Mouse (Mus musculus) 3134 (cell line): Measurements from ENCODE around the gene Vamp3.

Experiments used
- DNase-seq: peaks from one replicate; pipeline ENCODE4 v3.0.0-alpha.2; 2011; ENCODE audit warnings: low spot score; ENCODE audit not compliant: insufficient read length; ENCODE audit errors: extremely low read depth

Gene Vamp3

GRCm38 (mm10) chr4:151057347-151058321 lies at the start of gene Vamp3:
Gene Vamp3 (minus strand): TSS chr4:151057963.
- peak; percentile 98 for DNase-seq

- DNase-seq = no peak
Measured at GRCm38 (mm10) chr4:151106468-151106867, 48.7 kb upstream of the Vamp3 start.

DNA sequence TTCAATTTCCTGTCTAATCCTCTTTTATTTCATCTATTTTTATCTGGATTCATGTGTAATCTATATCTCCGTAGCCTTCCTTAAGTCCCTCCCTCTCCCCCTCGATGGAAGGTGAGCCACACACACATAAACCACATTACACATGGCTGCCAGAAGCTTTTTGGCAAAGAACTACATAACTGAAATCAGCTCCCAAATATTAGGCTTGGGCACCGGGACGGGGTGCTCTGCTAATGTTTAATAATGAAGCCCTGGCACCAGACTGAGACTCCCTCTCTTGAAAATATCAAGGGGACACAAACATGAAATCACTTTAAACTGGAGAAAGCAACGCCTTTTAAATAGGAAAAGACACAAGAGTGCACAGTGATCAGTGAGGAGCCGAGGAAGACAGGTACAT lies 48.1 kb upstream of the Vamp3 start:
- DNase-seq = no peak

DNA sequence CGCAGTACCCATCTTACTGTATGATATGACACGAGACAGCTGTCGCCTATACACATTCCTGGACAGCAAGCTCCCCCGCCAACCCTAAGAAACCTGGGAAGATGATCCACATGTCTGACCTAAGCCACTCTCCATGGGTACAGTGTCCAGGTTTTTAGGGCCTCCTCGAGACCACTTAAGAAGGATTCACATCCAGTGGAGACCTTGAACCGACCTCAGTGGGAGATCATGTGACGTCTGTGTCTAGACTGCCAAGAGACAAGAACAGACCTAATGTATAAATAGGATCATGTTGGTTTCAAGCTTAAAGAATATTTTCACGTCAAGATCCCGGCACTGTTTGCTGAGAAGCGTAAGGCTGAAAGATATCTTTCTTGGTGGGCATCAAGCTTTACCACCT lies 46.4 kb upstream of the Vamp3 start:
- DNase-seq = no peak

GRCm38 (mm10) chr4:151103646-151104045 lies 45.9 kb upstream of the Vamp3 start:
- DNase-seq = no peak

GRCm38 (mm10) chr4:151097104-151097438 lies 39.3 kb upstream of the Vamp3 start:
- DNase-seq = no peak

- no peak for DNase-seq
Measured at GRCm38 (mm10) chr4:151096334-151097103, 38.8 kb upstream of the Vamp3 start.

- no peak for DNase-seq
Measured at GRCm38 (mm10) chr4:151095207-151095606, 37.4 kb upstream of the Vamp3 start.

- DNase-seq = no peak
Measured at GRCm38 (mm10) chr4:151089270-151089669, 31.5 kb upstream of the Vamp3 start, which contains the start of gene Gm13090. Gene Gm13090 (plus strand): TSS chr4:151089570.

DNA sequence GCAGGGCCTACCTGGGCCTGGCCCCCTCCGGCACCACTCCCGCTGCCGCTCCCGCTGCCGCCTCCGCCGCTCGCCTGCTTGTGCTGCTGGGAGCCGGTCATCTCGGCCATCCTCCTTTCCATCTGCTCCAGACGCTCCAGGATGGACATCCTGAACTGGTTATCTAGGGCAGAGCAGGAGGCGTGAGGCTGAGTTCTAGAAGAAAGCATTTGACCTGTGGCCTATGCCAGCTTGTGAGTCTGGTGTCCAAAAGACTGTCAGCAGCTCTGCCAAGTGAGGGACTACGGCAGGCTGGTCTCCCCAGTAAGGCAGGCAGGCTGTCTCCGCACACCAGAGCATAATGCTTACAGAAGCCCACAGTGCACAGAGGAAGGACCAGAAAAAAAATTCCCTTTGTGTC lies 31.1 kb upstream of the Vamp3 start:
- no peak for DNase-seq

DNA sequence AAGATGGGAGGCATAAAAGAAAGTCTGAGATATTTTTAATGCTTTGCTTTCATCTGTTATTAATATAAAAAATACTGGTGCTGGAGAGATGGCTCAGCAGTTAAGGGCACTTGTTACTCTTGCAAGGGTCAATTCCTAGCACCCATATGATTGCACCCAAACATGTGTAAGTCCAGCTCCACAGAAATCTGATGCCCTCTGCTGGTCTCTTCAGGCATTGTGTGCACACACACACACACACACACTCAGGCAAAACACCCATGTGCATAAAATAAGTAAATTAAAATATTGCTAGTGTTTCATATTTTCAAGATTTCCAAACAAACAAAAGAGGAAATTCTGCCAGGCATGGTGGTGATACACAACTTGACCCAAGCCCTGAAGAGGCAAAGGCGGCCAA lies 29.6 kb upstream of the Vamp3 start:
- no peak for DNase-seq

GRCm38 (mm10) chr4:151083027-151083426 lies 25.3 kb upstream of the Vamp3 start:
- peak; percentile 39 for DNase-seq

DNA sequence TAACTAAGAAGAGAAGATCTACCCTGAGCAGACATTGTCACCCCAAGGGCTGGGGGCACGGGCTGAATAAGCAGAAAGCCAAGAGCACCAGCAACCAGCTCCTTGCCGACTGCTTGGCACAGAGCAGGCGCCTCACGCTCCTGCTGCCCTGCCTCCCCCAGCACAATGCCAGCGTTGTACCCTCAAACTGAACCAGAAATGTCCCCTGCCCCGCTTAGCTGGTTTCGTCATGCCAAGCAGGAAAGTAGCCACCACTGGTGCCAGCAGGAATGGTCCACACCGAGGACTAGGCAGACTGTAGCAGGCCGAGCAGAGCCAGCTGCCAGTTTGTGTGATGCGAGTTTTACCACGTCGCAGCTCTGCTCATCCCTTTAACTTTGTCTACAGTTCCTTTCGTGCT lies 24.2 kb upstream of the Vamp3 start:
- no peak for DNase-seq

DNA sequence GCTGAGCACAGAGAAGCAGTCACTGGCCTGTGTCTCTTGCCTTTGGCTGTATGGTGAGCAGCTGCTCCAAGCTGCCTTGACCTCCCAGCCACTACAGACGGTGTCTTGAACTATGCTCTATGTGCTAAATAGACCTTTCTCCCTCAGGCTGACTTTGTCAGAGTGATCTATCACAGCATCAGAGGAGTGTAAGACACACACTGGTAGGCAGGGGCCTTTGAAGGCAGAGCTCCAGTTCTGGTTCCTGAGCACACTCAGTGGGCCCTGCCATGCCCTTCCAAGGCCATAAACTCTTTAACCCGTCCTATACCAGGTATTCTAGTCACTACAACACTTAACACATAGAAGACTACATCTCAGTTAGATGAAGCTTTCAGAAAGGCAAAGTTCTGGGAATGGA lies 23.6 kb upstream of the Vamp3 start:
- DNase-seq = no peak

DNA sequence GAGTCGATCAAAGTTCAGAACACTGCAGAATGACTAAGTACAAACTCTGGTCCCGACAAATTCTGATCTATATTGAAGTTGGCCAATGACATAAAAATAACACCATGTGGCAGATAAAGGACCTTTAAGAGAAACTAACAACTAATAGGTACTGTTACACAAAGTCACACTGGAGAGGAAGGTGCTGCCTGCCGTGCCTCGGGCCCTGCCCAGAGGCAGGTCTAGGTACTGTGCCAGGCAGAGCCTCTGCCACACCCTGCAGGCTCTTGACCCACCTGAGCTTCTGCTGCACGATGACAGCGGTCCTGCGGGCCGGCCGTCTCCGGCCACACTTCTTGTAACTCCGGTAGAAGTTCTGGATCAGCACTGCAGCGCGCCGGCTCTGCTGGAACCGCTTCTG lies 17.1 kb upstream of the Vamp3 start:
- DNase-seq = no peak

DNA sequence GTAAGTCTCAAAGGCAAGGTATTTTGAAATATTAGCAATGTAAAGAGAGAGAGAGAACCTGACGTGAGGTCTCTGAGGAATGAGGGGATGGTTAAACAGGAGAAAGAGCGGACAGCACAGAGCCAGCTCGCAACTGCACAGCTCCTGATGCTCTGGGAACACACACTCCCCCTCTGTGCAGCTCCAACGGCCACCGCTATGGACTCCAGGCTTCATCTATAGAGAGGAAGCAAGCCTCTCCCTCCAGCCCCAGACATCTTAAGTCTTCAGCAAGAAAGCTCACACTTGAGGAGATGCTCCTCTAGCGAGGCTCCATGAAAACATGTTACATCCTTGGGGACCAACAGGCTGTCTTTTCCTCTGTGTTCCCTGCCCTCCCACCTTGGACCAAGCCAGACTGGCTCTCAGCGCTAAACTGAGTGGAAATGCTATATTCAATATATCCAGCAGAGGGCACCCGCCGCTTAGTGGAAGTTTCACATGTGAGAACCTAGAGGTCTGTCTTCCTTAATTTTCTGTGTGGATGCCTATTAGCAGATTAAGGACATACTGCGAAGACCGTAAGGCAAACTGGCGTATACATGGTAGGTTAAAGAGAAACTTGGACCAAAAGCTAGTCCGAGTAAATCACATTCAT lies 15.5 kb upstream of the Vamp3 start:
- no peak for DNase-seq

- DNase-seq = no peak
Measured at GRCm38 (mm10) chr4:151070962-151071361, 13.2 kb upstream of the Vamp3 start.

DNA sequence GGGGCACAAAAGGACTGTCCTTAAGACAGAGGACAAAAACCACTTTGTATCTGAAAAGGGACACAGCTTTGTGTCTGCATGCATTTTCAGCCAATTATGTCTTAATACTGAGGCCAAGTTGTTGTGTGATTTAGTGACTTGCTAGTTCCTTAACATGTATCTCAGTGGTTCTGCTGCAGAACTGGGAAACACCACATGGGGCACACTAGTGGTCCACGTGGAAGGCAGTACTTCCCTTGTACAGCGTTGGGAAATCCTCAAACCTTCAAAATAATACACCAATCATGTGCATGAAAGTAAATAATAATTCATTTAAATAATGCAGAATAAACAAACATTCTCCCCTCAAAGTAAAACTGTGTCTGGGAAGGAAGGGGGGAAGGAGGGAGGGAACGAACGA lies 11.0 kb upstream of the Vamp3 start:
- no peak for DNase-seq

DNA sequence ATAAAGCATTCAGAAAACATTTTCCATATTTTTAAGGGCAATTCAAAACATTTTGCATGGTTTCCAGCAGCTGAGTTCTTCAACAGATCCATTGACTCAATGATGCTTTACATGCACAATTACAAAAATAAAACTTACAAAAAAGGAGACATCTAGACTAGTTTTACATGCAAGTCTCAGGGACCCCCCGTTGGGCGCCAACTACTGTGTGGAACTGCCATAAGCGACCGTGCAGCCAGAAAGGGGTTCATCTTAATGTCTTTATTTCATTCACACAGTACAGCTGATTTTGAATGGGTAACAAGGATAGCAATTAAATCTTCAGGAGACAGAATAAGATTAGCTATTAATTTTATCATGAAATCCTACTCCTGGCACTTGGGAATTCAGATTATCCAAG lies 1.8 kb upstream of the Vamp3 start:
- DNase-seq = no peak

GRCm38 (mm10) chr4:151058634-151059033 lies 871 bp upstream of the Vamp3 start:
- DNase-seq = no peak

GRCm38 (mm10) chr4:151051162-151051561 lies 6.6 kb downstream of the Vamp3 start:
- no peak for DNase-seq
